Mouse (Mus musculus) heart, embryonic 11.5 days (tissue): ENCODE results near the gene Ly6g5c. TPM values are rescaled to one million over a fixed set of nuclear protein-coding genes. Genes with fewer than 3 reads are reported as not detected.

Experiments
- ATAC-seq: fragments of 200-750 bp; cut with Nextera tagmentation; replicated peaks from 2 replicates; pipeline ENCODE4 v1.8.0; 2017; ENCODE audit warnings: moderate library complexity; ENCODE audit not compliant: insufficient number of reproducible peaks, low FRiP score, low TSS enrichment
- H3K27ac ChIP-seq: fragments of 300-500 bp; sonication (generic); 2 replicates; pipeline ENCODE4 v1.5.1; 2014; ENCODE audit warnings: mild to moderate bottlenecking, low read depth, low read length
- H3K27me3 ChIP-seq: fragments of 300-500 bp; sonication (generic); 2 replicates; pipeline ENCODE4 v1.6.1; 2014; ENCODE audit warnings: mild to moderate bottlenecking, low read length, mixed read lengths; ENCODE audit not compliant: control insufficient read depth, insufficient read depth
- H3K36me3 ChIP-seq: fragments of 300-500 bp; sonication (generic); 2 replicates; pipeline ENCODE4 v1.6.1; 2014; ENCODE audit warnings: mild to moderate bottlenecking, low read length, moderate library complexity, mixed read lengths; ENCODE audit not compliant: control insufficient read depth, insufficient read depth
- H3K4me1 ChIP-seq: fragments of 300-500 bp; sonication (generic); 2 replicates; pipeline ENCODE4 v1.6.1; 2014; ENCODE audit warnings: low read length; ENCODE audit not compliant: control insufficient read depth, insufficient read depth
- H3K4me2 ChIP-seq: fragments of 300-500 bp; sonication (generic); 2 replicates; pipeline ENCODE4 v1.6.1; 2014; ENCODE audit warnings: mild to moderate bottlenecking, moderate library complexity
- H3K4me3 ChIP-seq: fragments of 300-500 bp; sonication (generic); 2 replicates; pipeline ENCODE4 v1.5.1; 2014; ENCODE audit warnings: low read depth, low read length
- H3K9ac ChIP-seq: fragments of 300-500 bp; sonication (generic); 2 replicates; pipeline ENCODE4 v1.6.1; 2014; ENCODE audit warnings: mild to moderate bottlenecking, low read depth, low read length, moderate library complexity
- H3K9me3 ChIP-seq: fragments of 300-500 bp; sonication (generic); replicated peaks from 2 replicates; pipeline ENCODE4 v1.6.1; 2016; ENCODE audit warnings: low read length; ENCODE audit not compliant: control insufficient read depth
- WGBS: fragments of 180-500 bp; shearing (Covaris S2); extraction: QIAGEN DNeasy Blood & Tissue Kit; methylation state at CpG from one replicate; pipeline ENCODE4 v1.1.7; 2014; ENCODE audit not compliant: insufficient replicate concordance; 5-methylcytosine and 5-hydroxymethylcytosine counted together
- polyA plus RNA-seq: library from polyadenylated mRNA; unstranded; fragments of >200 nt; fragmentation: Nextera tagmentation; extraction: Ambion mirVana; gene quantifications from 2 replicates; pipeline ENCODE4 v1.2.1, GENCODE M21; 2014

The Ly6g5c gene
- polyA plus RNA-seq, 1 experiment from 2014 or later: not detected

GRCm38 (mm10) chr17:35125578-35125977 lies 17.5 kb downstream of the Ly6g5c start:
- WGBS: 29% methylated on average over 6 of the region's 6 CpGs
- Histone ChIP-seq H3K4me3 (peak overlapping the region; percentile 69), H3K9ac (peak overlapping the region; percentile 89), H3K4me2 (peak overlapping the region; percentile 91), H3K4me1 (peaks cover 17% of the 10 kb centered on the region), H3K27ac (no peak overlapping the region), H3K36me3 (peaks cover 2% of the 10 kb centered on the region), H3K9me3 (no peaks in the 10 kb centered on the region), H3K27me3 (no peaks in the 10 kb centered on the region)
- ATAC-seq: no peak

GRCm38 (mm10) chr17:35126206-35126611 lies 18.1 kb downstream of the Ly6g5c start, which contains the start of gene D17H6S53E:
Gene D17H6S53E, plus strand, starts transcription at chr17:35126373.
- peak; percentile 59 for ATAC-seq

GRCm38 (mm10) chr17:35127017-35127416 lies 18.9 kb downstream of the Ly6g5c start:
- WGBS: 64% methylated on average over 13 of the region's 13 CpGs
- Histone ChIP-seq H3K4me1 (peaks cover 17% of the 10 kb centered on the region), H3K27me3 (no peaks in the 10 kb centered on the region), H3K4me2 (peak overlapping the region; percentile 91), H3K27ac (peak overlapping the region; percentile 80), H3K9me3 (no peaks in the 10 kb centered on the region), H3K36me3 (peaks cover 2% of the 10 kb centered on the region), H3K9ac (peak overlapping the region; percentile 89), H3K4me3 (peak overlapping the region; percentile 69)
- no peak for ATAC-seq

More at GRCm38 (mm10) chr17:35126206-35126611, 18.1 kb downstream of the Ly6g5c start, which contains the start of gene D17H6S53E:
- peak within 1 kb of the TSS; percentile 89 for H3K9ac ChIP-seq
- H3K4me1 ChIP-seq: peaks cover 17% of the 10 kb centered on the region
- peak within 1 kb of the TSS; percentile 69 for H3K4me3 ChIP-seq
- H3K27me3 ChIP-seq: no peaks in the 10 kb centered on the region
- H3K9me3 ChIP-seq: no peaks in the 10 kb centered on the region
- peaks cover 2% of the 10 kb centered on the region for H3K36me3 ChIP-seq
- H3K27ac ChIP-seq: peak within 1 kb of the TSS; percentile 80
- WGBS: under 1% methylated on average over 36 of the region's 36 CpGs
- H3K4me2 ChIP-seq: peak within 1 kb of the TSS; percentile 91

- H3K9me3 ChIP-seq: no peaks in the 10 kb centered on the region
- peaks cover 2% of the 10 kb centered on the region for H3K36me3 ChIP-seq
- no peak overlapping the region for H3K9ac ChIP-seq
- H3K4me1 ChIP-seq: peaks cover 17% of the 10 kb centered on the region
- no peak for ATAC-seq
- 67% methylated on average over 11 of the region's 11 CpGs for WGBS
- H3K27ac ChIP-seq: no peak overlapping the region
- no peaks in the 10 kb centered on the region for H3K27me3 ChIP-seq
- no peak overlapping the region for H3K4me2 ChIP-seq
- H3K4me3 ChIP-seq: no peak overlapping the region
Measured at GRCm38 (mm10) chr17:35128996-35129395, 20.9 kb downstream of the Ly6g5c start.

GRCm38 (mm10) chr17:35131038-35131437 lies 23.0 kb downstream of the Ly6g5c start:
- Histone ChIP-seq H3K4me2 (no peak overlapping the region), H3K4me3 (no peak overlapping the region), H3K9me3 (no peaks in the 10 kb centered on the region), H3K9ac (no peak overlapping the region), H3K27ac (no peak overlapping the region), H3K36me3 (peaks cover 2% of the 10 kb centered on the region), H3K27me3 (no peaks in the 10 kb centered on the region), H3K4me1 (peaks cover 10% of the 10 kb centered on the region)
- ATAC-seq: no peak
- WGBS: 78% methylated on average over 8 of the region's 8 CpGs

GRCm38 (mm10) chr17:35131500-35132173 lies 23.6 kb downstream of the Ly6g5c start, which contains the start of gene Apom:
Gene Apom, minus strand, starts transcription at chr17:35132050.
- no peak within 1 kb of the TSS for H3K9ac ChIP-seq
- 80% methylated on average over 15 of the region's 15 CpGs for WGBS
- ATAC-seq: no peak
- no peak within 1 kb of the TSS for H3K27ac ChIP-seq
- H3K27me3 ChIP-seq: no peaks in the 10 kb centered on the region
- peaks cover 2% of the 10 kb centered on the region for H3K36me3 ChIP-seq
- H3K9me3 ChIP-seq: no peaks in the 10 kb centered on the region
- H3K4me3 ChIP-seq: no peak within 1 kb of the TSS
- peaks cover 15% of the 10 kb centered on the region for H3K4me1 ChIP-seq
- no peak within 1 kb of the TSS for H3K4me2 ChIP-seq

GRCm38 (mm10) chr17:35132174-35132560 lies 24.1 kb downstream of the Ly6g5c start:
- H3K4me3 ChIP-seq: no peak overlapping the region
- no peak overlapping the region for H3K27ac ChIP-seq
- no peaks in the 10 kb centered on the region for H3K27me3 ChIP-seq
- no peak overlapping the region for H3K9ac ChIP-seq
- peaks cover 2% of the 10 kb centered on the region for H3K36me3 ChIP-seq
- H3K4me2 ChIP-seq: no peak overlapping the region
- 71% methylated on average over 3 of the region's 3 CpGs for WGBS
- ATAC-seq: no peak
- peaks cover 13% of the 10 kb centered on the region for H3K4me1 ChIP-seq
- H3K9me3 ChIP-seq: no peaks in the 10 kb centered on the region

GRCm38 (mm10) chr17:35133517-35133916 lies 25.4 kb downstream of the Ly6g5c start:
- Histone ChIP-seq H3K9me3 (no peaks in the 10 kb centered on the region), H3K4me2 (no peak overlapping the region), H3K4me1 (peaks cover 9% of the 10 kb centered on the region; the same call in 1 of the 2 replicates), H3K27me3 (no peaks in the 10 kb centered on the region), H3K4me3 (peak overlapping the region; percentile 0; the same call in 1 of the 2 replicates), H3K27ac (no peak overlapping the region), H3K9ac (no peak overlapping the region), H3K36me3 (peaks cover 3% of the 10 kb centered on the region)
- 93% methylated on average over 7 of the region's 7 CpGs for WGBS
- ATAC-seq: no peak
